Mouse (Mus musculus) urinary bladder, postnatal 14 days (tissue): ENCODE data around the gene Bsn.

Experiments
- DNase-seq: peaks from one replicate; pipeline ENCODE4 v3.0.0; 2021; ENCODE audit warnings: low spot score

Bsn gene

DNA sequence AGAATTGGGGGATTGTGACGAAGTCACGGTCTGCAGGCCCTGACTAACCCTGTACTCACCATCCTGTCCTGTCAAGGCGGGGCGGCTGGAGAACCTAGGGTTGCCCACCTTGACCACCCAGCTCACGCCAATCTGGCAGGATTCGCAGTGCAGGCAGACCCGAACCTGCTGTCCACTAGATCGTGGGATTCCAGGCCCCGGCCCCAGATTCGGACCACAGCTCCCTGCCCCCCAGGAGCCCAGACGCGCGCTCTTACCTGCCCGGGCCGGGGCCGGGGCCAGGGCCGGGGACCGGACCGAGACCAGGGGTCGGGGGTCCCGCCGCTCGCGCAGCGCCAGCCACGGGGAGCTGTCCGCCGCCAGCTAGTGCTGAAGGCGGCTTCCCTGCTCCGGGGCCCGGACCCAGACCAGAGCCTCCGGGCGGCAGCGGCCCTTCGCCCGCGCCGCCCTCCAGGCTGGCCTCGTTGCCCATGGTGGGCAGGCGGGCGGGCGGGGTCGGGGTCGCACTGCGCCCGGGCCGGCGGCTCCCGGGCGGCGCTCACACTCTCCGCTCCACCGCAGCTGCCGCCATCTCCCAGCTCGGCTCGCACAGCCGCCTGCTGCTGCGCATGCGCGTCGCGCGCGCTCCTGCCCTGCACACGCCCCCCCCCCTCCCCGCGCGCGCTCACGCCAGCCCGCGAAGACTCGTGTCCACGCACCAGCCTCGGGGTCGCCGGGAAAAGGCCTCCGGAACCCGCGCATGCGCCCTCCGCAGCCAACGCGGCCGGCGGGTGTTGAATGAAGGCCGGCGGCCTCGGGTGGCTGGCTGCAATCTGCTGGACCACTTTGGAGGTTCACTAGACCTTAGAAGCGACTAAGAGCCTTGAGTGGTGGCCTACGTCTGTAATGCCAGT lies at the start of gene Bsn:
Gene Bsn, minus strand, starts transcription at position 598 of the 893 bp plus-strand sequence.
- DNase-seq = peak; percentile 50

DNA sequence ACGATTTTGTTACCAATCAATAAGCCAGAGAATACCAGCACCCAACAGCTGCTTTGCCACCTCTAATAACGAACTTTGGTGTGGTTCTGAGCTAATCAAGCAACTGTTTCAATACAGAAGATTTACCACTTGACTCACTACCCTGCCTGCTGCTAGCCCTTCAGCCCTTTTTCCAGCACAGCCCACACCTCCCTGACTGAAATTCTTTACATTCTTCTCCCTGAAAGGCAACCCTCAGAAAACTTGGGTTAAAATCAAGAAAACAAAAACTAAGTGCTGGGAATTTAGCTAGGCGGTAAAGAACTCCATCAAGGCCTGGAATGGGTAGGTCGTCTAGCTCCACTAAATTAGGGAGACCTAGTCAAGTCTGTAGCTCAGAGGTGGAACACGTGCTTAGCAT lies 49.8 kb upstream of the Bsn start:
- DNase-seq = no peak

DNA sequence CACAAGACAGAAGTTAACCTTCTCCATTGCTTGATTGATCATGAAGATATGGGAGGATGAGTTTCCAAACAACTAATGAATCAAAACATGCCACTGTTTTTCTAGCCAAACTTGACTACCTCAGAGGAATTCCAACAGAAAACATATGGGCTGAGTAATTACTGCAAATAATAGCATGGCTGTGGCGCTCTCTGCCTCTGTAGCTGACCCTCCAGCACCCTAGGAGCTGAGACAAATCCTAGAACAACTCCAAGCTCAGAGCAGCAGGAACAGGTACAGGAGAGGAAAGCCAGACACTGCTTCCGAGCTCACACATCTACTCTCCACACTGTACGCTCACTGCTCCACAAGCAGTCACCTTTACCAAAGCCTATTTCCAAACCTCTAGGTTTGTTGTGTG lies 48.6 kb upstream of the Bsn start:
- no peak for DNase-seq

GRCm38 (mm10) chr9:108238402-108238801 lies 48.2 kb upstream of the Bsn start:
- DNase-seq = no peak

DNA sequence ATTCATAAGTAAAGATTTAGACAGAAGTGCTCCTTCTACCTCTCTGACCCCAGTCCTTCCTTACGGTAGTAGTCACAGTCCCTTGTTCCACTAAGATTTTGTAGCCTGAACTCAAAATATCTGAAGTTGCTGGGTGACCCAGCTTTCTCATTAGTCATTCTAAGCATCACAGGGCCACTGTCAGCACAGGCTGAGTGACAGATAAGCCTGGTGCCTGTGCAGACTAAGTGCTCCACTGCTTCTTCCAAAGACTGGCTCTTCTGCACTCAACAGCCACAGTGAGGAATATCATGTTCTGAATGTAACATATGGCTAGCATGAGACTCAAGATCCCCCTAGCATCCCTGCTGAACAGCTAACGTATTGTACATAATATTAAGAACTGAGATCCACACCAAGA lies 44.5 kb upstream of the Bsn start:
- no peak for DNase-seq

- no peak for DNase-seq
These were observed 42.7 kb upstream of the Bsn start for GRCm38 (mm10) chr9:108232908-108233307.

DNA sequence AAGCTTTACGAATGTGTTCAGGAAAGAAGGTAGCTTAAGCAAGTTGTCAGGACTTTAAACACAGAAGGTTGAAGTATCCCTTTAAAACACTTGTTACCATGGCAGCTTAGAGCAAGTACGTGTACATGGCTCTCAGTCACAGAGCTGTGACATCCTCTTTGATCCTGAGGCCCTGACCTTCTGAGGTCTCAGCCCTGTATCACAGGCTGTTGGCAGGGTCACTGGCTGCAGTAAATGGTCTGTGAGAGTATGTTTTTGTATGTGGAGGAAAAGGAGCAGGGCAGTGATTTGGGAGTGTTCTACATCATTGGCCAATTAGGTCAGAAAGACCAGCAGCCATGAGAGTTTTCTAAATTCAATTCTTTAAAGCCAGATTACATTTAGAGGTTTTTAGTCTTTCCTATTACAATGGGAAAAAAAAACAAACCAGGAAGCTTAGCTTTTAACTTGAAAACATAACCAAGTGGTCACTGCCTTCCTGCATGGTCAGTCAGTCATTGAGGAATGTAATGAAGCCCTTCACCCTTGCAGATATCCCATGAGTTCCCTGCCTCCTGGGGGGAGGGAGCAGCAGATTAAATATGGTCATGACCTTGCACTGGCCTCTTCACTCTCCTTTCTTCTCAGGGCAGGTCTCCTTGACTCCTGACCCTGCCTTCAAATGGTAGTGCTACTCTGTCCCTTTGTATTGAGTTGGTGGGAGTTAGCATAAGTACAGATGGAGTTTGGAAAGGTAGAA lies 37.9 kb upstream of the Bsn start:
- DNase-seq = no peak

GRCm38 (mm10) chr9:108225166-108225565 lies 35.0 kb upstream of the Bsn start:
- no peak for DNase-seq

DNA sequence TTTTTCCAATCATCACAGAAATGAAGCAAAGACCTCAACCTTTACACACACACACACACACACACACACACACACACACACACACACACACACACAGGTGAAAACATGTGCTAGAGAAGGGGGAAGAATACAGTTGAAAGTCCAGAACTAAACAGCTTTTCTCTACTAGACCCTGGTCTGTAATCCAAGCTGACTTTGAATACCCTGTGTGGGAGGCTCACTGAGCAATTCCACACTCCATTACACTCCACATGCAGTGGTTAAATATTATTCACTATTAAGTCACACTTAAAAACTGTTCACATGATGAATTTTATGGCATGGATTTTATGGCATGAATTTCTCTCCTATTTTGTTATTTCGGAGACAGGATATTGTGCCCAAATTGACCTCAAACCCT lies 33.4 kb upstream of the Bsn start:
- DNase-seq = no peak

DNA sequence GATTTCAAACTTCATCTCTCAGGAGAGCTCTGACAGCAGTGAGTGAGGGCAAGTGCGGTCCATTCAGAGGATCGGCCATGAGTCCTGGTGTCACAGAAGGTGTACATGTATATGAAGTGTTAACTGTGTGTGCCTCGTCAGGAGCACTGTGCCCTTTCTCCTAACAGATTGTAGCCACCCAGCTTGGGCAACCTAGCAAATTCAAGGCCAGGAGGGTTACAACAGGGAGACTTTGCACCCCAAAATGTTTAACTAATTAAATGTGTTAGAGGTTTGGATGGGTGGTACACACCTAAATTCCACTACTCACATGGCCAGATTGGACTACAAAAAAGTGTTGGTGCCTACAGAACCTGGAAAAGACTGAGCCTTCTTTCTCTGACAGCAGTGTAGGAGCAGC lies 31.4 kb upstream of the Bsn start:
- DNase-seq = no peak

GRCm38 (mm10) chr9:108220380-108220774 lies 30.2 kb upstream of the Bsn start:
- DNase-seq = no peak

GRCm38 (mm10) chr9:108219766-108220379 lies 29.7 kb upstream of the Bsn start:
- DNase-seq = no peak

DNA sequence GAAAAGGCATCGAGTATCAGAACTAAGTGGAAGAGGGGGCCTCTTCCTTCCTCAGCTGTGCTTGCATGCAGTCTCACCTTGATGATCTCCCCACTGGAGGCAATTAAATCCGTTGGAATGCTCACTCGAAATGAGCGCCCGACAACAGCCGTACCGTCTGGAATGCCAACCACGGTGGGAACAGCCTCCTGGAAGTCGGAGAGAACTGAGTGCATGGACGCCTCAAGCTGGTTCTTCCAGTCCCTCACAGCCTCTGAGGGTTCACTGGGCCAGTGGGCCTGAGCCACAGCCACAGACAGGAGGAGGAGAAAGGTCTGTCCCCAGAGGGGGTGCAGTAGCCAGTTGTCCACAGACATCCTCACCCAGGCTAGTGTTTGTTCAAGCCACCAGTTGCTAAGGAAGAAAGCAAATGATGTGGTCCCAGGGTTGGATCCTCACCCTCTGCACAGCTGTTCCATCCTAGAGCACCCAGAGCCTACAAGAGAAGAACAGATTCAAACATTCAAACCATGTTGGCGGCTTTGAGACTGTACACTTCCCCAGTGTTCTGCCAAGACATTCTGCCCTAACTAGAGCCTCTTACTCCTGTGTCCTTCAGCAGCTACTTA lies 27.9 kb upstream of the Bsn start:
- DNase-seq = no peak

DNA sequence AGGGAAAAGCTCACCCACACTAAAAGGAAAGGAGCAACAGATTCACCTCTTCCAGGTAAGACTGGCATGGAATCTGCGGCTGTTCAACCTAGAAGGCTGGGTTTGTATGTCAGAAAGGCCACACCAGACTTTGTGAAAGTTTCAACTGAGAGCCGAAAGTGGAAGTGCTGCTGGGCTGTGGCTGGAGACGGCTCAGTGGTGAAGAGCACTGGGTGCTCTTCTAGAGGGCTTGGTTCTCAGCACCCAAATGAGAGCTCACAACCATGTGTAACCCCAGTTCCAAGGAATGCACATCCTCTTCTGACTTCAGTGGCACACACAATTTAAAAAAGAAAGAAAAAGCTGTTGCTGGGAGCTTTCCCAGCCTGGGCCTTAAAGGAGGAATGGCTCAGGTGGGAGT lies 27.2 kb upstream of the Bsn start:
- no peak for DNase-seq

DNA sequence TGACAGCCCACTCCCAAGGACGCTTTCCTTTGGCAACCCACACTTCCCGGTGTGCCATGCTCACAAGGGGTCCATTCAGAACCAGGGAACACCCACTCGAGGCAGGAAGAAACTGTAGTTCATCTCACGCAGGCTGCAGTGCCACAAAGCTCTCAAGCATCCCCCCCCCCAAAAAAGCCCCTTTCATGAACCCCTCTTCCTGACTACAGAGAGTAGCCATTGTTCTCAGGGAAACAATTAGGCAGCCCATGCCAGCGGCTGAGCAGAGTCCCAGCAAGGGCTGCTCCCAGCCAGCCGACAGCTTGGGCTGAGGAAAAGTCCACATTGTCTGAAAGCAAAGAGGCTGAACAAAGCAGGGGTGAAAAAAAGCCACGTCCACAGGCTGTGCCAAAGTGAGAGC lies 22.9 kb upstream of the Bsn start:
- no peak for DNase-seq

DNA sequence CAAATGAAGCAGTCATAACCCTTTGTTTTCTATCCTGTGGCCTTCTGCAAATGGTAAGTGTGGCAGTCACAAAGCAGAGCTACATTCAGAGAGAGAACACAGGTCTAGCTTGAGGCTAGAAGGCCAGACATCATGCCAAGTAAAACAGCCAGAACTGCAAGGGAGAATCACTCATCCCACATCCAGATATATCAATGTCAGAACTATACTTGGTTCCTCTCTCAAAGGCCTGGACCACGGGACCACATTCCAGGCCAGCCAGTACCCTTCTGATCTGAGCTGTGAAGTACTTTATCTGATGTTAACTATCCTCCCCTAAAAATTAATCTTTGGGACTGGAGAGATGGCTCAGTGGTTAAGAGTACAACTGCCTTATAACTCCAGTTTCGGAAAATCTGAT lies 22.2 kb upstream of the Bsn start:
- no peak for DNase-seq

GRCm38 (mm10) chr9:108205571-108205901 lies 15.4 kb upstream of the Bsn start:
- DNase-seq = no peak

DNA sequence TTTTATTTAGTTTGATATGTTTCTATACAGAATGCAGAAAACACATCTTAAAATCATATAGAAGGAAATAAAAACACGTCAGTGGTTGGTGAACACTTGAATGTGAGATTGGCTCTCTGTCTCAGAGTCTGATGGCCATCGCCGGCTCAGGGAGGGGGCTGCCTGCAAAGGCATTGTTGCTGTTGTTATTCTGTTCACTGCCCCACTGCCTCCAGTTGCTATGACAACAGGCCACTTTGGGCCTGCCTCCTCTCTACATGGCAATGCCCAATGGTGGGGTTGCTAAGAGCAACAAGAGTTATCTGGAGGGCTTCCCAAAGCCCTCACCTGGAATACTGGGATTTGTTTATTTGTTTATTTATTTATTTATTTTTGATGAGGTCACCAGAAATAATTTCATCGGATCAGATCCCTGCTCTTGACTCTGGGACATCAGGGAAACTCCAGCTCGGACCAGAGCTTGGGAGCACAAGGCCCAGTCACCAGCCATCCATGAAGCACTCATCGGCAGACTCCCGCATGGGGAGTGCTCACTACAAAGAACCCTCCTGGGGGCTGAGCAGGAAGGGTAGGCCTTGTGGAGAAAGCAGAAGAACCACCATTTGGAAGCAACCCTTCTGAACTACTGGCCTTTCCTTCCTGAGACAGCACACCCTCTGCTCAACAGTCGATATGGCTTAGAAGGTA lies 14.8 kb upstream of the Bsn start:
- DNase-seq = no peak

- DNase-seq = peak; percentile 83
These were observed 12.8 kb upstream of the Bsn start for GRCm38 (mm10) chr9:108203015-108203414.

DNA sequence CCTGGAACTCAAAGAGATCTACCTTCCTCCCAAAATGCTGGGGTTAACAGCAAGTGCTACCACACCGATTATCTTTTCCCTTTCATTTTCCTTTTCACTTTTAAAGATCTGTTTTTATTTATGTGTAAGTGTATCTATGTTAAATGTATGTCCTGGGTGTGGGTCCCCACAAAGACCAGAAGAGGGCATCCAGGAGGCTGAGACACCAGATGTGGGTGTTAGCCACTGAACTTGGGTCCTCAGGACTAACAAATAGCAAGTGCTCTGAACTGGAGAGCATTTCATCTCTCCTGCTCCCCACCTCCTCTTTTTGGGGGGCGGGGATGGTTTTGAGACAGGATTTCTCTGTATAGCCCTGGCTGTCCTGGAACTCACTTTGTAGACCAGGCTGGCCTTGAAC lies 12.0 kb upstream of the Bsn start:
- DNase-seq = no peak

DNA sequence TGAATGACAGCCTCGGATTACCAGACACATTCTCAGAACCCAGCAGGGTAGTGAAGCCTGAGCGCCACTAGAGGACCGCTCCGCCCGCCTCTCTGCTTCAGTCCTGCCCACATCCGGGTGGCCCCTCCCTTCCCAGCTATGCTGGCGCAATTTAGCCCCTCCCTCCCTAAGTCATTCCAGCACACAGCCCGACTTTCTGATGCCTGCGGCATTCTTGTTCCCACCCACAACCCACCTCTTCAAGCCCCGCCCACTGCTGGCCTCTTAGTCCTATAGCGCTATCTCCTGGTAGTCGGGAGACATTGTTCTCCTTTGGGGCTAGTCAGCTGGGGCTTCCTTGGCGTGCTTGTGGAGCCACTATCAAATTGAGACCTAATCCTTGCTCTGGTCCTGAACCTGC lies 11.0 kb upstream of the Bsn start:
- DNase-seq = peak; percentile 94

GRCm38 (mm10) chr9:108198621-108199020 lies 8.4 kb upstream of the Bsn start:
- no peak for DNase-seq
